Mouse (Mus musculus): ENCODE measurements around the gene Tmem128. TPM values are rescaled to one million over a fixed set of nuclear protein-coding genes. Genes with fewer than 3 reads are reported as not detected.
A peak's percentile ranks its signal among the peaks of the same experiment; 100 is the strongest.

Tmem128 gene
- 10 to 100 TPM; 12.9 to 13.4 TPM for total RNA-seq (2021)
- long read RNA-seq, experiment 1, partial matches to known transcripts = 0 of 3 reads
- long read RNA-seq, experiment 1, other reads (novel, unspliced or antisense) = 0 of 3 reads
- long read RNA-seq, experiment 2, transcript Tmem128-201 (5 exons, 1,291 nt) = major isoform, 8 of 12 reads
- long read RNA-seq, experiment 2, partial matches to known transcripts = 1 of 12 reads
- long read RNA-seq, experiment 2, other reads (novel, unspliced or antisense) = 1 of 12 reads

- peak; percentile 65 to 83 for DNase-seq
Observed at GRCm38 (mm10) chr5:38260107-38260682, at the start of gene Tmem128. Tmem128 (plus strand) TSS chr5:38260185.

- no peak for DNase-seq
Observed at GRCm38 (mm10) chr5:38211691-38212090, 48.3 kb upstream of the Tmem128 start.

GRCm38 (mm10) chr5:38213009-38213408, 47.0 kb upstream of the Tmem128 start:
- no peak for DNase-seq

GRCm38 (mm10) chr5:38219771-38220307, 40.1 kb upstream of the Tmem128 start:
- DNase-seq = no peak

- peak; percentile 95 to 98 for DNase-seq
Observed at GRCm38 (mm10) chr5:38220328-38220912, 39.6 kb upstream of the Tmem128 start, which contains the start of the genes Zbtb49 and Lyar. Zbtb49 (minus strand) TSS chr5:38220457. Lyar (plus strand) TSS chr5:38220470.

- peak; percentile 15 to 59 for DNase-seq
Observed at GRCm38 (mm10) chr5:38235422-38235821, 24.6 kb upstream of the Tmem128 start.

- no peak for DNase-seq
Observed at GRCm38 (mm10) chr5:38236627-38237026, 23.4 kb upstream of the Tmem128 start.

GRCm38 (mm10) chr5:38240727-38241472, 19.1 kb upstream of the Tmem128 start:
- no peak for DNase-seq

- no peak for DNase-seq
Observed at GRCm38 (mm10) chr5:38241473-38241834, 18.5 kb upstream of the Tmem128 start.

GRCm38 (mm10) chr5:38241966-38242365, 18.0 kb upstream of the Tmem128 start:
- no peak for DNase-seq

GRCm38 (mm10) chr5:38255195-38255594, 4.8 kb upstream of the Tmem128 start:
- no peak for DNase-seq

GRCm38 (mm10) chr5:38255644-38256043, 4.3 kb upstream of the Tmem128 start:
- peak in 1 of 2 experiments; percentile 14 for DNase-seq

- no peak for DNase-seq
Observed at GRCm38 (mm10) chr5:38256551-38256950, 3.4 kb upstream of the Tmem128 start.

GRCm38 (mm10) chr5:38258034-38258772, 1.8 kb upstream of the Tmem128 start:
- no peak for DNase-seq

- DNase-seq = no peak
Observed at GRCm38 (mm10) chr5:38258773-38259146, 1.2 kb upstream of the Tmem128 start.

GRCm38 (mm10) chr5:38259455-38260106, 404 bp upstream of the Tmem128 start:
- no peak for DNase-seq

GRCm38 (mm10) chr5:38270942-38271341, 11.0 kb downstream of the Tmem128 start:
- no peak for DNase-seq

- no peak for DNase-seq
Observed at GRCm38 (mm10) chr5:38273831-38274230, 13.8 kb downstream of the Tmem128 start.

- no peak for DNase-seq
Observed at GRCm38 (mm10) chr5:38275771-38276170, 15.8 kb downstream of the Tmem128 start, which contains the start of gene Otop1. Otop1 (plus strand) TSS chr5:38275972.

- DNase-seq = no peak
Observed at GRCm38 (mm10) chr5:38276451-38276850, 16.5 kb downstream of the Tmem128 start.
